Mouse (Mus musculus): ENCODE measurements at regions not wholly inside any gene's neighbourhood (a gene's known extent, or its start where the extent isn't known, plus 50 kb on each side); places are given as distances from the start of the nearest gene placed in this dataset.
A peak's percentile ranks its signal among the peaks of the same experiment; 100 is the strongest.

DNA sequence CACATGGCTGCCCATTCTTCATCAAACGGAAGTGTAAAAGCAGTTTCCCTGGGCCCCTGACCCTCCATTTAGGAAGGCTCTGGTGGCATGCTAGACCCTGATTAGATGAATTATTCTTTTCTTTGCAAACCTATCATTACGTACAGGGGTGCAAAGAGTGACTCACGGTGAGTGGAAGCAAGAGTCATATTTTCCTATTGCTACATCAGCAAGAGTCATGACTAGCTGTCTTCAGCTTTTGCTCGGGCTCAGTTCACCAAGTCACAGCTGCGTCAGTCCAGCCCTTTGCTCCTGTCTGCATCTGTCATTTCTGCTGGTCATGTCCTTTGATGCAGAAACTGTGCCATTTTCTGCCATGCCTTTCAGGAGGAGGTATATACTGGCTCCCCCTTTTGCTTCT lies 168.7 kb downstream of the Gpam start:
- TF ChIP-seq CTCF (IDR thresholded peaks at IDR 0.05; ENCODE audit: low read depth): no peak
- no peak overlapping the region for H3K9ac ChIP-seq (ENCODE audit: low read depth, low read length)
- no peak overlapping the region for H3K4me2 ChIP-seq (replicated peaks; ENCODE audit: low read depth)
- no peaks in the 10 kb centered on the region for H3K36me3 ChIP-seq (ENCODE audit: control insufficient read depth, insufficient read depth)
- H3K27me3 ChIP-seq (replicated peaks; ENCODE audit: control insufficient read depth, insufficient read depth, low read length): no peaks in the 10 kb centered on the region
- no peaks in the 10 kb centered on the region for H3K9me3 ChIP-seq (ENCODE audit: control insufficient read depth)
- no peaks in the 10 kb centered on the region for H3K4me1 ChIP-seq (replicated peaks; ENCODE audit: control insufficient read depth, insufficient read depth, low read length)
- no peak for ATAC-seq
- H3K27ac ChIP-seq (ENCODE audit: low read depth, low read length): no peak overlapping the region
- no peak overlapping the region for H3K4me3 ChIP-seq (ENCODE audit: low read depth, low read length)
- WGBS: 86% methylated on average over 5 of the region's 5 CpGs

DNA sequence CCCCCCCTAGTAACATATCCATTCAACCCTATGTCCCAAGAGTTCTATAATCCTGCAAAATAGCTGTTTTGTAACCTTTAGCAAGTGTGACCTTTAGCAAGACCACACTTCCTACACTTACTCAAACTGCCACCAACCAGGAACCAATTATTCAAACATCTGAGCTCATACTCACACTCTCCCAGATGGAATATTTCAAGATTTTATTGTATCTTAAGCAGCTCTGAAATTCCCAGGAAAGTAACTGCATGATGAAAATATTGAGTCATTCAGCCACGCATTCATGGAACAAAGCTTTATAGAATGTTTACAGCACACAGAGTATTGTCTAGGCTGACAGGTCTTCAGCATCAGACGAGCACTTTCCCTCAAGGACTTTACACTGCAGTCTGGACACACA lies 171.9 kb downstream of the Gpam start:
- Histone ChIP-seq H3K4me1 (replicated peaks; ENCODE audit: control insufficient read depth, insufficient read depth, low read length) (no peaks in the 10 kb centered on the region), H3K27me3 (replicated peaks; ENCODE audit: control insufficient read depth, insufficient read depth, low read length) (no peaks in the 10 kb centered on the region), H3K9me3 (ENCODE audit: control insufficient read depth) (no peaks in the 10 kb centered on the region), H3K4me2 (replicated peaks; ENCODE audit: low read depth) (no peak overlapping the region), H3K27ac (ENCODE audit: low read depth, low read length) (no peak overlapping the region), H3K36me3 (ENCODE audit: control insufficient read depth, insufficient read depth) (no peaks in the 10 kb centered on the region), H3K4me3 (ENCODE audit: low read depth, low read length) (no peak overlapping the region), H3K9ac (ENCODE audit: low read depth, low read length) (no peak overlapping the region)
- TF ChIP-seq CTCF (IDR thresholded peaks at IDR 0.05; ENCODE audit: low read depth): no peak
- WGBS: 38% methylated on average over 2 of the region's 2 CpGs
- no peak for ATAC-seq

DNA sequence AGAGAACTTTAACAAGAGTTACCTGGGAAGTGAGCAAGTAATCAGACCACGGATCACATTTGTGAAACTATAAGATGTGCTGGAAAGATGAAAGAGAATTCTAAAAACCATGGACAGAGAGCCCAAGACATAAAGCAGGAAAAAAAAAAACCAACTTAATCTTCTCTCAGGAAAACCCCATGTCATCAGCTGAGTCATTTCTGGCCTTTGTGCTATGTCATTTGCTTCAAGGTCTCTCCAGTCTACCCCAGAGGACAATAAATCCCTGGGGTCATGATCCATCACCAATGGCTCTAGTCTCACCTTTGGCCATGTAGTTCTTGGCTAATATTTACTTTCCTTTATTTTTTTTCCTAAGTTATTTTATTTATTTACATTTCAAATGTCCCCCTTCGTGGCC lies 174.5 kb downstream of the Gpam start:
- Histone ChIP-seq H3K4me2 (replicated peaks; ENCODE audit: low read depth) (no peak overlapping the region), H3K27ac (ENCODE audit: low read depth, low read length) (no peak overlapping the region), H3K9ac (ENCODE audit: low read depth, low read length) (no peak overlapping the region), H3K4me1 (replicated peaks; ENCODE audit: control insufficient read depth, insufficient read depth, low read length) (no peaks in the 10 kb centered on the region), H3K36me3 (ENCODE audit: control insufficient read depth, insufficient read depth) (no peaks in the 10 kb centered on the region), H3K4me3 (ENCODE audit: low read depth, low read length) (no peak overlapping the region), H3K27me3 (replicated peaks; ENCODE audit: control insufficient read depth, insufficient read depth, low read length) (no peaks in the 10 kb centered on the region), H3K9me3 (ENCODE audit: control insufficient read depth) (no peaks in the 10 kb centered on the region)
- 58% methylated on average over 2 of the region's 2 CpGs for WGBS
- no peak for ATAC-seq
- no peak for TF ChIP-seq CTCF (IDR thresholded peaks at IDR 0.05; ENCODE audit: low read depth)

DNA sequence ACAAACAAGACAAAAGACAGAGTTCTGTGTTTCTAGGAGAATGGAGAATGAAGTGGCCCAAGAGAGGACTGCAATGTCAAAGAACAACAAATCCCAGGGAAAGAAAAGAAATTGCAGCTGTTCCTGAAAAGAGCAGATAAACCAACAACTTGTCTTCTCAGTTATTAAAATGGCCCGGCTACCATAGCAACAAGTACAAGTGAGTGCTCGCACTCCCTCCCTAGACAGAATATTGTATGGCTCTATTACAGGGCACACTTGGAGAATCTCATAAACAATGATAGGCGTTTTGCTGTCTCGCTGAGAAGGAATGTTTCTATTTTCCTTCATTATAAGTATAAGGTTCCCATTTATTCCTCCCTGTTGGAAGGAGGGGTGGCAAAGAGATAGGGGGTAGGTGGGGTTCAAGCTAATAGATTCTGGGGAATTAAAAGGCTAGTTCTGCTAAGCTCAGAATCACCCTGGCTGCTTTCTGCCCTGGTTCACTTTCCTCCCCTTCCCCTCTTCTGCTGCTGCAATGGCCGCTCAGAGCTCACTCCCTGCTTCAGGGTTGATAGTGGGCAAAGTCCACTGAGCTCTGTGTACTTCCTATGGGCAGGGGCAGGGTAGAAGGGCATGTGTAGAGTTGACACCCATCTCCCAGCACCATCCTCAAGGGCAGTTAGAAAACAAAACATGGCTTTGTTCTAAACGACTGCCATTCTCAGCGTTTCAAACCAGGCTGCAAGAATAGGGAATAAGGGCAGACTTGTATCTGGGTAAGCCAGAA lies 178.5 kb downstream of the Gpam start:
- H3K9me3 ChIP-seq (ENCODE audit: control insufficient read depth): no peaks in the 10 kb centered on the region
- TF ChIP-seq CTCF (IDR thresholded peaks at IDR 0.05; ENCODE audit: low read depth): no peak
- no peaks in the 10 kb centered on the region for H3K4me1 ChIP-seq (replicated peaks; ENCODE audit: control insufficient read depth, insufficient read depth, low read length)
- H3K4me3 ChIP-seq (ENCODE audit: low read depth, low read length): no peak overlapping the region
- H3K36me3 ChIP-seq (ENCODE audit: control insufficient read depth, insufficient read depth): no peaks in the 10 kb centered on the region
- ATAC-seq: peak; percentile 77; the same call in 1 of the 2 replicates
- 36% methylated on average over 7 of the region's 7 CpGs for WGBS
- H3K4me2 ChIP-seq (replicated peaks; ENCODE audit: low read depth): no peak overlapping the region
- H3K27me3 ChIP-seq (replicated peaks; ENCODE audit: control insufficient read depth, insufficient read depth, low read length): no peaks in the 10 kb centered on the region
- no peak overlapping the region; the same call in 1 of the 2 replicates for H3K27ac ChIP-seq (ENCODE audit: low read depth, low read length)
- H3K9ac ChIP-seq (ENCODE audit: low read depth, low read length): no peak overlapping the region

DNA sequence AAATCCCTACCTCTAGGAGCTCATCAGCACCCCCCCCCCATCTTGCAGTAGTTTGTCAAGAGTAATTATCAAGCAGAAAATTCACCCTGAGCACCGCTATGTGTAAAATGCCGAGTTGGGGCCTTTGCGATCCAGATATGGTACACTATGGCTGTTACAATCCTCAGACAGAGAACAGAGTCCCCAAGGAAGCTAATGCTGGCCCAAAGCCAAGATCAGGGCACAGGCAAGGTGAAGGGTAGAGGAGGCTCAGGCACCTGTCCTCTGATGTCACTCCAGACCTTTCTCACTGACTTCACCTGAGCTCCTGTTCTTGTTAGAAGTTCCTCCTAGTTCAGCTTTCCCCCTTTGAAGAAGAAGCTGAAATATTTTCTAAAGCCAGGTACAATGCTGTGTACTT lies 179.5 kb downstream of the Gpam start:
- peak; percentile 57; the same call in 1 of the 2 replicates for ATAC-seq
- no peak for TF ChIP-seq CTCF (IDR thresholded peaks at IDR 0.05; ENCODE audit: low read depth)
- Histone ChIP-seq H3K9ac (ENCODE audit: low read depth, low read length) (no peak overlapping the region), H3K27ac (ENCODE audit: low read depth, low read length) (no peak overlapping the region), H3K36me3 (ENCODE audit: control insufficient read depth, insufficient read depth) (no peaks in the 10 kb centered on the region), H3K27me3 (replicated peaks; ENCODE audit: control insufficient read depth, insufficient read depth, low read length) (no peaks in the 10 kb centered on the region), H3K4me3 (ENCODE audit: low read depth, low read length) (no peak overlapping the region), H3K4me1 (replicated peaks; ENCODE audit: control insufficient read depth, insufficient read depth, low read length) (no peaks in the 10 kb centered on the region), H3K9me3 (ENCODE audit: control insufficient read depth) (no peaks in the 10 kb centered on the region), H3K4me2 (replicated peaks; ENCODE audit: low read depth) (no peak overlapping the region)
- WGBS: 56% methylated on average over 3 of the region's 3 CpGs

DNA sequence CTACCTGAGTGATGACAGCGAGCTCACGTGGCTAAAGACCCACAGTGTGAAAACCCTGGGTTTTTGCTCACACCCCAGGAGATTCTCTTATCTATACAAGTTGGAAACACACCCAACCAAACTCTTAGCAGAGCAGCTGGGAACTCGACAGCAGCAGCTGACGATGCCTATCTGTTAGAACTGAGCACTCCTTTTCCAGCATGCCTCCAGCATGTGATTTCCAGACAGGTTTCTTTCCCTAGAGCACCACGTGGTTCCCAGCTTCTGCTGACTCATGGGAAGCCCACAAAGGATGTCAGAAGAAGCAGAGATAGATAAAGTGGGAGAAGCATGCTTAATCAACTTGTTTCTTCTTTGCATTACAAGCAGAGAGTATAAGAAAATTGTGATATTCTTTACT lies 194.5 kb downstream of the Gpam start:
- Histone ChIP-seq H3K9me3 (ENCODE audit: control insufficient read depth) (no peaks in the 10 kb centered on the region), H3K4me3 (ENCODE audit: low read depth, low read length) (no peak overlapping the region), H3K36me3 (ENCODE audit: control insufficient read depth, insufficient read depth) (no peaks in the 10 kb centered on the region), H3K27me3 (replicated peaks; ENCODE audit: control insufficient read depth, insufficient read depth, low read length) (no peaks in the 10 kb centered on the region), H3K4me2 (replicated peaks; ENCODE audit: low read depth) (no peak overlapping the region), H3K9ac (ENCODE audit: low read depth, low read length) (no peak overlapping the region), H3K27ac (ENCODE audit: low read depth, low read length) (no peak overlapping the region), H3K4me1 (replicated peaks; ENCODE audit: control insufficient read depth, insufficient read depth, low read length) (no peaks in the 10 kb centered on the region)
- TF ChIP-seq CTCF (IDR thresholded peaks at IDR 0.05; ENCODE audit: low read depth): no peak
- 53% methylated on average over 5 of the region's 5 CpGs for WGBS
- no peak for ATAC-seq

All from intestine, postnatal 0 days (tissue).